ENCODE assay signal across 10 mouse cellular contexts in genomic region chr4:154171931-154172604, GRCm38 (mm10). TPM values are rescaled to one million over a fixed set of nuclear protein-coding genes. Genes with fewer than 3 reads are reported as not detected.
DNase-seq lines count a peak whose midpoint lies in the region; ATAC-seq and TF ChIP-seq lines count a peak whose summit lies in the region.
"Had no signal": no experiment of that assay in that cellular context is flagged by ENCODE, and none has a peak within 500 bp of the region (broad histone marks: within the 10 kb centered on the region; RNA-seq: fewer than 3 reads in every experiment).

No protein-coding gene starts in this region.

- H3K4me2 ChIP-seq in neural tube, embryonic 11.5 days (ENCODE audit: low read depth), result peak overlapping the region; percentile 100
- peak overlapping the region; percentile 99 for H3K4me2 ChIP-seq in limb, embryonic 15.5 days

- no peak for TF ChIP-seq EP300 in heart, adult 2 months (IDR thresholded peaks at IDR 0.05; ENCODE audit: insufficient read depth, low read depth, low read length)

- no peaks in the 10 kb centered on the region for H3K9me3 ChIP-seq in neural tube, embryonic 11.5 days (ENCODE audit: control insufficient read depth, low read length)
- no peaks in the 10 kb centered on the region for H3K9me3 ChIP-seq in limb, embryonic 15.5 days

- WGBS in heart, adult 2 months, result 38% methylated on average over 13 of the region's 13 CpGs
- 40% methylated on average over 13 of the region's 13 CpGs for WGBS in neural tube, embryonic 11.5 days
- 26% methylated on average over 13 of the region's 13 CpGs for WGBS in limb, embryonic 15.5 days

- no peak for TF ChIP-seq CTCF in heart, adult 2 months (IDR thresholded peaks at IDR 0.05)

- H3K79me2 ChIP-seq in heart, adult 2 months (replicated peaks; ENCODE audit: control insufficient read depth, insufficient read depth, low read length), result no peaks in the 10 kb centered on the region

- peaks cover 10% of the 10 kb centered on the region; the same call in 1 of the 2 replicates for H3K27me3 ChIP-seq in heart, adult 2 months (ENCODE audit: control insufficient read depth, insufficient read depth, low read length)
- H3K27me3 ChIP-seq in neural tube, embryonic 11.5 days (ENCODE audit: control insufficient read depth, insufficient read depth, low read length), result peaks cover 15% of the 10 kb centered on the region
- peaks cover 34% of the 10 kb centered on the region for H3K27me3 ChIP-seq in limb, embryonic 15.5 days

- no peak overlapping the region for H3K27ac ChIP-seq in heart, adult 2 months
- no peak overlapping the region for H3K27ac ChIP-seq in neural tube, embryonic 11.5 days (ENCODE audit: low read depth, low read length)
- 0 out of 2 replicates have a peak overlapping the region, but pooled peaks have one; percentile 67 for H3K27ac ChIP-seq in limb, embryonic 15.5 days

- 0 out of 2 replicates have a peak overlapping the region, but pooled peaks have one; percentile 22 for H3K9ac ChIP-seq in heart, adult 2 months (ENCODE audit: low read depth, low read length)
- H3K9ac ChIP-seq in neural tube, embryonic 11.5 days (ENCODE audit: low read length), result peak overlapping the region; percentile 64
- no peak overlapping the region; the same call in 1 of the 2 replicates for H3K9ac ChIP-seq in limb, embryonic 15.5 days

- intact Hi-C loops in heart, adult 2 months (cut with DNase I), result no loop called here

- TF ChIP-seq POLR2A in heart, adult 2 months (IDR thresholded peaks at IDR 0.05; ENCODE audit: insufficient read depth, low read depth, low read length), result no peak

- no peaks in the 10 kb centered on the region for H3K36me3 ChIP-seq in heart, adult 2 months (ENCODE audit: control insufficient read depth, insufficient read depth, low read length)
- H3K36me3 ChIP-seq in neural tube, embryonic 11.5 days (ENCODE audit: control insufficient read depth, insufficient read depth, low read length), result no peaks in the 10 kb centered on the region
- H3K36me3 ChIP-seq in limb, embryonic 15.5 days, result no peaks in the 10 kb centered on the region

- H3K4me3 ChIP-seq in heart, adult 2 months, result no peak overlapping the region; the same call in 1 of the 2 replicates
- peak overlapping the region; percentile 59 for H3K4me3 ChIP-seq in neural tube, embryonic 11.5 days (ENCODE audit: low read depth, low read length)
- H3K4me3 ChIP-seq in limb, embryonic 15.5 days, result peak overlapping the region; percentile 64

- H3K4me1 ChIP-seq in heart, adult 2 months (ENCODE audit: control insufficient read depth, insufficient read depth, low read length), result peaks cover 2% of the 10 kb centered on the region; the same call in 1 of the 2 replicates
- peaks cover 24% of the 10 kb centered on the region for H3K4me1 ChIP-seq in neural tube, embryonic 11.5 days (ENCODE audit: control insufficient read depth, insufficient read depth, low read length)
- H3K4me1 ChIP-seq in limb, embryonic 15.5 days, result peaks cover 58% of the 10 kb centered on the region

- no peak for ATAC-seq in neural tube, embryonic 11.5 days (ENCODE audit: insufficient read depth, low FRiP score, low TSS enrichment)
- ATAC-seq in limb, embryonic 15.5 days (ENCODE audit: insufficient number of reproducible peaks, low FRiP score, low TSS enrichment, low read depth), result no peak

- no peak for DNase-seq in heart, adult 2 months
- no peak for DNase-seq in heart, adult 8-10 months (ENCODE audit: low spot score)
- no peak for DNase-seq in neural tube, embryonic 11.5 days (ENCODE audit: low spot score)
- DNase-seq in neural tube, embryonic 10.5 days (ENCODE audit: extremely low spot score, low spot score), result no peak
- no peak for DNase-seq in right cerebral cortex, adult 2 months (ENCODE audit: low spot score in 2 of 2)
- DNase-seq in layer of hippocampus, adult 9-11 months, result no peak
- no peak for DNase-seq in spleen, postnatal 4 days (ENCODE audit: low spot score in 2 of 2)
- DNase-seq: cerebellum, adult 9-11 months; thymus, postnatal 4 days had no signal

RNA-seq across cellular contexts. Expression of gene Megf6, which starts 1.5 kb away (rescaled TPM):
- 1 to 10 TPM; 4.1 to 4.9 TPM for total RNA-seq in heart, adult 2 months (2021)
- 4.3 and 4.5 TPM in 2 replicates for polyA plus RNA-seq in heart, adult 2 months (2012; rRNA removed)
- total RNA-seq in heart, adult 8-10 months (2022), result 1 to 10 TPM; 6.6 to 9.5 (median 7.1) TPM
- 22.1 and 22.7 TPM in 2 replicates for polyA plus RNA-seq in neural tube, embryonic 11.5 days (2014; fragmentation: Nextera tagmentation; extraction: Ambion mirVana)
- 104 and 110 TPM in 2 replicates for polyA plus RNA-seq in limb, embryonic 15.5 days (2015; fragmentation: Nextera tagmentation; extraction: Ambion mirVana)

RNA-seq across cellular contexts. Expression of gene Tprgl, which starts 11.6 kb away (rescaled TPM):
- total RNA-seq in heart, adult 2 months (2021), result 100 to 1,000 TPM; 121 to 130 TPM
- polyA plus RNA-seq in heart, adult 2 months (2012; rRNA removed), result 147 and 204 TPM in 2 replicates
- total RNA-seq in heart, adult 8-10 months (2022), result 100 to 1,000 TPM; 125 to 142 (median 127) TPM
- 145 and 153 TPM in 2 replicates for polyA plus RNA-seq in neural tube, embryonic 11.5 days (2014; fragmentation: Nextera tagmentation; extraction: Ambion mirVana)
- polyA plus RNA-seq in limb, embryonic 15.5 days (2015; fragmentation: Nextera tagmentation; extraction: Ambion mirVana), result 149 and 157 TPM in 2 replicates

RNA-seq across cellular contexts. Expression of gene Wrap73, which starts 29.9 kb away (rescaled TPM):
- total RNA-seq in heart, adult 2 months (2021), result 10 to 100 TPM; 11.8 to 12.3 TPM
- 16.9 and 17.9 TPM in 2 replicates for polyA plus RNA-seq in heart, adult 2 months (2012; rRNA removed)
- total RNA-seq in heart, adult 8-10 months (2022), result 10 to 100 TPM; 11.9 to 14.6 (median 12.7) TPM
- 43.8 and 45.5 TPM in 2 replicates for polyA plus RNA-seq in neural tube, embryonic 11.5 days (2014; fragmentation: Nextera tagmentation; extraction: Ambion mirVana)
- 38.5 and 39.9 TPM in 2 replicates for polyA plus RNA-seq in limb, embryonic 15.5 days (2015; fragmentation: Nextera tagmentation; extraction: Ambion mirVana)

RNA-seq across cellular contexts. Expression of gene Trp73, which starts 32.1 kb away (rescaled TPM):
- not detected for total RNA-seq in heart, adult 2 months (2021)
- 0.39 TPM in 1 of 2 replicates, not detected in the other for polyA plus RNA-seq in heart, adult 2 months (2012; rRNA removed)
- not detected for total RNA-seq in heart, adult 8-10 months (2022)
- polyA plus RNA-seq in neural tube, embryonic 11.5 days (2014; fragmentation: Nextera tagmentation; extraction: Ambion mirVana), result 0.31 and 0.35 TPM in 2 replicates
- 3.4 and 3.9 TPM in 2 replicates for polyA plus RNA-seq in limb, embryonic 15.5 days (2015; fragmentation: Nextera tagmentation; extraction: Ambion mirVana)
